Mouse (Mus musculus): Measurements from ENCODE around the gene Krr1. TPM values are rescaled to one million over a fixed set of nuclear protein-coding genes. Genes with fewer than 3 reads are reported as not detected.

Gene Krr1
- polyA plus RNA-seq, 1 experiment from 2014 or later = 54.6 TPM

DNA sequence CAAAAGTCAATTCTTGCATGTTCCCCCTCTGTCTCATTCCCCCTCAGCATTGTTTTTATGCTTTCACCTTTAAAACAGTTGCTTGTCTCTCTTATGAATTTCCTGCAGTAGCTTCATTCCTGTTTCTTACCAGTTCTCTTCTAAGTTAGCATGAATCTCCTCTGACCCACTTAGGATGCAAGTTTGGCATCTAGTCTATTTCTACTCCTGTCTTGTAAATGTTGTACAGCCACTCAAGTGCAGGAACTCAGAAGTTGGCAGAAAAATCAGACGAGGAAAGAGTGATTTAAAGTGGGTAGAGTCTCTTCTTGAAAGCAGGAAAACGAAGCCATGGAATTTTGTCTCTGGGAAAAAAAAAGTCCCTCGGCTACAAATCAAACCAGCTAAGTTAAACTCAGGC, 26.9 kb upstream of the Krr1 start:
- no peak for DNase-seq (ENCODE audit: low spot score)
- 85% methylated on average over 3 of the region's 3 CpGs for WGBS
- H3K27me3 ChIP-seq (replicated peaks; ENCODE audit: low read depth, poor library complexity, severe bottlenecking) = no peaks in the 10 kb centered on the region
- H3K4me1 ChIP-seq = no peaks in the 10 kb centered on the region
- no peak overlapping the region for H3K4me3 ChIP-seq
- no peak overlapping the region for H3K27ac ChIP-seq (replicated peaks)
- no peaks in the 10 kb centered on the region for H3K9me3 ChIP-seq
- H3K36me3 ChIP-seq (replicated peaks) = no peaks in the 10 kb centered on the region

DNA sequence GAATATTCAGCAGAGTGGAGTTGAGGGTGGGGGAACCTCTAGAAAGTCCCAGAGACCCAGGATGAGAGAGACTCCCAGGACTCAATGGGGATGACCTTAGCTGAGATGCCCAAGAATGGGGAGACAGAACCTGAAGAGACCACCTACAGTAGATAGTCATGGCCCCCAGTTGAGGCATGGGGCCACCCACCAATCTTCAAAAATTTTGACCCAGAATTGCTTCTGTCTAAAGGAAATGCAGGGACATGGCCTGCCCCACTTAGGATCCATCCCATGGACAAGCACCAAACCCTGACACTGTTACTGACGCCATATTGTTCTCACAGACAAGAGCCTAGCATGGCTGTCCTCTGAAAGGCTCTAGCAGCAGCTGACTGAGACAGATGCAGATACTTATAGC, 24.4 kb upstream of the Krr1 start:
- 98% methylated on average over 1 of the region's 1 CpGs for WGBS
- Histone ChIP-seq H3K36me3 (replicated peaks) (no peaks in the 10 kb centered on the region), H3K4me3 (no peak overlapping the region), H3K4me1 (no peaks in the 10 kb centered on the region), H3K9me3 (no peaks in the 10 kb centered on the region), H3K27me3 (replicated peaks; ENCODE audit: low read depth, poor library complexity, severe bottlenecking) (no peaks in the 10 kb centered on the region), H3K27ac (replicated peaks) (no peak overlapping the region)
- DNase-seq (ENCODE audit: low spot score) = no peak

- Histone ChIP-seq H3K4me1 (no peaks in the 10 kb centered on the region), H3K27me3 (replicated peaks; ENCODE audit: low read depth, poor library complexity, severe bottlenecking) (no peaks in the 10 kb centered on the region), H3K36me3 (replicated peaks) (no peaks in the 10 kb centered on the region), H3K27ac (replicated peaks) (no peak overlapping the region), H3K9me3 (no peaks in the 10 kb centered on the region), H3K4me3 (no peak overlapping the region)
- DNase-seq (ENCODE audit: low spot score) = no peak
- 55% methylated on average over 4 of the region's 4 CpGs for WGBS
Observed at GRCm38 (mm10) chr10:111949008-111949407, 23.5 kb upstream of the Krr1 start.

DNA sequence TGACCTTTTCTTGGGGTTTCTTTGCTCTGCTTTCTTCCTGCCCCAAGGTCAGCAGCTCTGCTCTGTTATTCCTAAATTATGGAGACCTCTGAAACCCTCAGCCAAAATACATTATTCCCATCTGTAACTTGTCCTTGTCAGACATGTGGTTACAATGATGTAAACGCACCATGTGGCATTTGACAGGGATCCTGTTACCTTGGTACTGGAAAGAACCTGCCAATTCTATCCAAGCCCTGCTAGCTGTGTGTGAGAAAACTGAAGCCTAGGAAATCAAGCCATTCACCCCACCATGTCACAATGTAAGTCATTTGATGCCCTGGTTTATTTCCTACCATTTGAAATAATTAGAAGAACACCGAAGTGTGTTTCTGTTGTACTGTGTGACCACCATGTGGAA, 16.6 kb upstream of the Krr1 start:
- H3K9me3 ChIP-seq = no peaks in the 10 kb centered on the region
- no peak for DNase-seq (ENCODE audit: low spot score)
- no peaks in the 10 kb centered on the region for H3K27me3 ChIP-seq (replicated peaks; ENCODE audit: low read depth, poor library complexity, severe bottlenecking)
- WGBS = 52% methylated on average over 2 of the region's 2 CpGs
- H3K4me1 ChIP-seq = peaks cover 22% of the 10 kb centered on the region
- H3K4me3 ChIP-seq = no peak overlapping the region
- no peak overlapping the region for H3K27ac ChIP-seq (replicated peaks)
- H3K36me3 ChIP-seq (replicated peaks) = no peaks in the 10 kb centered on the region

DNA sequence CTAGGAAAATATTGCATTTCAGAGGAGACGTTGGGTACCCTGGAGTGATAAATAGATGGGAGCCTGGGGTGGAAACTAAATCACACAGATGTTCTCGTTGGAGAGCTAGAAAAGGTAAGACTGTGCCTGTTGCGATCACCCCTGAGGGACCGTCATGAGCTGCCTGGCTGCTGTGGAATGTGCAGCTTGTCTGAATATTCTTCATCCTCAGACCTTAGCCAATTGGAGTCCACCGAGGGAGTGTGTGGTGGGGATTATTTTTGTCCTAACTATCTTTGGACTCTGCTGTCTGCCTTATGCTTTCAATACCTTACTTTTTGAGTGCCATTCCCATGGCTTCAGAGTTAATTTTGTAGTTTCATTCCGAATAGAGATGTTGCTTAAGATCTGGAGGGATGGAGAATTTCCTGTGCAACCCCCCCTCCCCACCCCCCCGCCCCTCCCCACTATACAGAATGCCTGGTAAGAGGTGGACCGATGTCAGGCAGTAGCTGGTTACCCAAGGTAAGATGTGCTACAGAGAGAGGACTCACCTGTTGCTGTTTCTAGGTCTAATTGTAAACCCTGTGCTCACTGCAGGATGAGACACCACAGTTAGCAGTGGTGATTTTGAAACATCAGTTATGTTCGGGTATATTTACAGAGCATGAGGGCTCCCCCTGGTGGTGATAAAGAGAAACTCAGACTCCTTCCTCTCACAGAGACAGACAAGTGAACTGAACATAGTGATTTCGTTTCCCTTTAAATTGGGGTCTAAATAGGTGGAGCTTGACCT, 15.0 kb upstream of the Krr1 start:
- Histone ChIP-seq H3K9me3 (no peaks in the 10 kb centered on the region), H3K36me3 (replicated peaks) (no peaks in the 10 kb centered on the region), H3K4me1 (peaks cover 22% of the 10 kb centered on the region), H3K27ac (replicated peaks) (no peak overlapping the region), H3K4me3 (no peak overlapping the region), H3K27me3 (replicated peaks; ENCODE audit: low read depth, poor library complexity, severe bottlenecking) (no peaks in the 10 kb centered on the region)
- DNase-seq (ENCODE audit: low spot score) = peak; percentile 65
- WGBS = 60% methylated on average over 10 of the region's 10 CpGs

- WGBS = 43% methylated on average over 4 of the region's 4 CpGs
- no peak for DNase-seq (ENCODE audit: low spot score)
Observed at GRCm38 (mm10) chr10:111958046-111958421, 14.4 kb upstream of the Krr1 start.

GRCm38 (mm10) chr10:111959353-111959752, 13.1 kb upstream of the Krr1 start:
- Histone ChIP-seq H3K36me3 (replicated peaks) (no peaks in the 10 kb centered on the region), H3K27ac (replicated peaks) (no peak overlapping the region), H3K9me3 (no peaks in the 10 kb centered on the region), H3K4me1 (peaks cover 22% of the 10 kb centered on the region), H3K27me3 (replicated peaks; ENCODE audit: low read depth, poor library complexity, severe bottlenecking) (no peaks in the 10 kb centered on the region), H3K4me3 (no peak overlapping the region)
- whole genome bisulfite sequencing = 91% methylated on average over 2 of the region's 2 CpGs
- DNase-seq (ENCODE audit: low spot score) = no peak

More at GRCm38 (mm10) chr10:111958046-111958421, 14.4 kb upstream of the Krr1 start:
- Histone ChIP-seq H3K27me3 (replicated peaks; ENCODE audit: low read depth, poor library complexity, severe bottlenecking) (no peaks in the 10 kb centered on the region), H3K36me3 (replicated peaks) (no peaks in the 10 kb centered on the region), H3K4me3 (no peak overlapping the region), H3K27ac (replicated peaks) (no peak overlapping the region), H3K4me1 (peaks cover 22% of the 10 kb centered on the region), H3K9me3 (no peaks in the 10 kb centered on the region)

GRCm38 (mm10) chr10:111960459-111960858, 12.0 kb upstream of the Krr1 start:
- Histone ChIP-seq H3K27me3 (replicated peaks; ENCODE audit: low read depth, poor library complexity, severe bottlenecking) (no peaks in the 10 kb centered on the region), H3K27ac (replicated peaks) (no peak overlapping the region), H3K9me3 (no peaks in the 10 kb centered on the region), H3K4me1 (peaks cover 15% of the 10 kb centered on the region), H3K36me3 (replicated peaks) (no peaks in the 10 kb centered on the region), H3K4me3 (no peak overlapping the region)
- WGBS = 92% methylated on average over 6 of the region's 6 CpGs
- no peak for DNase-seq (ENCODE audit: low spot score)

DNA sequence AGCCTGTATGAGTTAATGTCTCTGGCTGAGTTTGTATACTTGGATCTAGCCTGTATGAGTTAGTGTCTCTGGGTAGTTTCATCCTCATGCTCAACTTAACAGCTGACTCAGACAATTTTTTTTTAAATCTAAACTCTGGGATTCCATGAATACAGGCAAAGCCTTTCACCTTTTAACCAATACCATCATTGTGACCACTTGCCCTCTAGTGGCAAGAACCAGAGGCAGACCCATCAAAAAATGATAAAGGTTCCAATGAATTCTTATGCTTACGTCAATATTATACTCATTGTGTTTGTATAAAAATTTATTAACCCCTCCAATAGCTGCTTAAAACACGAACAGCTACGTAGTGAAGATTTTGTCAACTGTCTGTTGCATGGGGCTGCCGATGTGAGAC, 6.1 kb upstream of the Krr1 start:
- H3K4me1 ChIP-seq = no peaks in the 10 kb centered on the region
- no peak overlapping the region for H3K4me3 ChIP-seq
- no peaks in the 10 kb centered on the region for H3K36me3 ChIP-seq (replicated peaks)
- H3K27me3 ChIP-seq (replicated peaks; ENCODE audit: low read depth, poor library complexity, severe bottlenecking) = no peaks in the 10 kb centered on the region
- no peaks in the 10 kb centered on the region for H3K9me3 ChIP-seq
- H3K27ac ChIP-seq (replicated peaks) = no peak overlapping the region
- no peak for DNase-seq (ENCODE audit: low spot score)
- 62% methylated on average over 4 of the region's 4 CpGs for WGBS

DNA sequence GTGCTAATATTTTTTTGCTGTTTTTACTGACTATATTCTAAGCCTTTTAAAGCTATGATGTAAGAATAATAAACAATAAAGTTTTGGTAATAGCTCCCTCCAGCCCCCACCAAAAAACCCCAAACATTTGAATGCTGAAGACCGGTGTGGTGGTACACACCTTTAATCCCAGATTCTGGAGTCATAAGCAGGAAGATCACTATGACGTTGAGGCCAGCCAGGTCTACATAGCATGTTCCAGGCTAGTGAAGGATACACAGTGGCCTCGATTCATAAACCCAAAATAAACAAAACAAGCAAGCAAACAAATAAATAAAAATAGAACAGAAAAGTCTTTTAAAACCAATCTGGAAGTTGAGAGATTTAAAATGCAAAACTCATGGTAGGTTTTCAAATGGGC, 535 bp upstream of the Krr1 start:
- peaks cover 7% of the 10 kb centered on the region for H3K4me1 ChIP-seq
- no peaks in the 10 kb centered on the region for H3K9me3 ChIP-seq
- H3K4me3 ChIP-seq = peak overlapping the region; percentile 69
- H3K27ac ChIP-seq (replicated peaks) = no peak overlapping the region
- peaks cover 18% of the 10 kb centered on the region for H3K36me3 ChIP-seq (replicated peaks)
- 82% methylated on average over 3 of the region's 3 CpGs for WGBS
- no peak for DNase-seq (ENCODE audit: low spot score)
- H3K27me3 ChIP-seq (replicated peaks; ENCODE audit: low read depth, poor library complexity, severe bottlenecking) = no peaks in the 10 kb centered on the region

DNA sequence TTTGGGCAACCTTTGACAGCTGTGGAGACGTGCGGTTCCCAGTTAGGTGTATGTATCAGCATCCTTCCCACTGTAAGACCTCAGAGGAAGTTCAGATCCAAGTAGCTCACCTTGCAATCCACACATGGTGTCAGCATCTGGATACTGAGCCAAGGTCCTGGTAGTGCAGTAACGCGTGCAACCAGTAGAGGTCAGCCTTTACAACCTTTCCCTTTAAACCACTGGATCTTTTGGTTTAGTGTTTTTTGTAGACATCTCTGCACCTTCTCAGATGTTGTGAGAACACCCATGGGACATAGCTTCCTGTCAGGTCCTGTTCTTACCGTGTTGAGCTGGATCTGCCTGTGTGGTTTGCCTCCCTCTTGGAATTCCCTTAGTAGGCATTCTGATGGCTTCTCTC, 5.1 kb downstream of the Krr1 start:
- peaks cover 71% of the 10 kb centered on the region for H3K36me3 ChIP-seq (replicated peaks)
- WGBS = 48% methylated on average over 5 of the region's 5 CpGs

DNA sequence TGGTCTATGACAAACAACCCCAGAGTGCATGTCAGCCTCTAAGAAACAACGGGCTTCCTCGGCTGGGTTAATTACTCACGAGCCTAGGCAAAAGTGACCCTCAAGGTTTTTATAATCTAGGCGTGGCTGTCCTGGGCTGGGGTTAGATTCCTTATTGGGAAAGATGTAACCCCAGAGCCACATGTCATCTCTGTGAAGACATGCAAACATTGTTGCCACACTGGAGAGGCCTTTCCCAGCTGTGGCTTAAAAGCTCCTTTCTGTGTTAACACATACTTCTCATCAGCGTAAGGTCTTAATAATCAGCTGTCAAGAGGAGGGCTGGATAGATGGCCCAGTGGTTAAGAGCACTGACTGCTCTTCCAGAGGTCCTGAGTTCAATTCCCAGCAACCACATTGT, 10.6 kb downstream of the Krr1 start:
- Histone ChIP-seq H3K27me3 (replicated peaks; ENCODE audit: low read depth, poor library complexity, severe bottlenecking) (no peaks in the 10 kb centered on the region), H3K4me1 (no peaks in the 10 kb centered on the region), H3K9me3 (no peaks in the 10 kb centered on the region), H3K36me3 (replicated peaks) (peaks cover 98% of the 10 kb centered on the region), H3K27ac (replicated peaks) (no peak overlapping the region), H3K4me3 (no peak overlapping the region)
- WGBS = 89% methylated on average over 5 of the region's 5 CpGs
- DNase-seq (ENCODE audit: low spot score) = no peak

More for the DNA sequence above, 5.1 kb downstream of the Krr1 start:
- Histone ChIP-seq H3K4me3 (no peak overlapping the region), H3K27me3 (replicated peaks; ENCODE audit: low read depth, poor library complexity, severe bottlenecking) (no peaks in the 10 kb centered on the region), H3K4me1 (peaks cover 7% of the 10 kb centered on the region), H3K27ac (replicated peaks) (no peak overlapping the region), H3K9me3 (no peaks in the 10 kb centered on the region)
- DNase-seq (ENCODE audit: low spot score) = peak; percentile 71

DNA sequence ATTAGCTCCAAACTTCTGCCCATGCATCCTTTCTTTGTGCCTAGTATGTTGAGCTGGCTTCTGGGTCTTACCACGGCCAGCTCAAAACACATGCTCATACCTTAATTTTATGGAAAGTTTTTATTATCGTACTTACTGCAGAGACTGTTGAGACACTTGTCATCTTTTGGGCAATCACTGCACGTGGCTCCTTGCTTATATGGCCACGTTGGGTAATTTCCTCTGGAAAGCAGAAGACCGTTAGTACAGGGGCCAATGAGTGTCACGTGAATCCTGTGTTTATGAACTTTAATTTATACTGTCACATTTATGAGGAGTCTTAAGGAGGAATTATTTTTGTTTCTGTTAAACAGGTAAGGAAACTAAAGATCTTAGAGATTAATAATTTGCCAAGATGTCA, 14.0 kb downstream of the Krr1 start:
- WGBS = 90% methylated on average over 6 of the region's 6 CpGs
- no peak for DNase-seq (ENCODE audit: low spot score)

More for the DNA sequence above, 14.0 kb downstream of the Krr1 start:
- Histone ChIP-seq H3K9me3 (no peaks in the 10 kb centered on the region), H3K4me3 (no peak overlapping the region), H3K27ac (replicated peaks) (no peak overlapping the region), H3K27me3 (replicated peaks; ENCODE audit: low read depth, poor library complexity, severe bottlenecking) (no peaks in the 10 kb centered on the region), H3K36me3 (replicated peaks) (peaks cover 74% of the 10 kb centered on the region), H3K4me1 (no peaks in the 10 kb centered on the region)
